In the genomic region with DNA sequence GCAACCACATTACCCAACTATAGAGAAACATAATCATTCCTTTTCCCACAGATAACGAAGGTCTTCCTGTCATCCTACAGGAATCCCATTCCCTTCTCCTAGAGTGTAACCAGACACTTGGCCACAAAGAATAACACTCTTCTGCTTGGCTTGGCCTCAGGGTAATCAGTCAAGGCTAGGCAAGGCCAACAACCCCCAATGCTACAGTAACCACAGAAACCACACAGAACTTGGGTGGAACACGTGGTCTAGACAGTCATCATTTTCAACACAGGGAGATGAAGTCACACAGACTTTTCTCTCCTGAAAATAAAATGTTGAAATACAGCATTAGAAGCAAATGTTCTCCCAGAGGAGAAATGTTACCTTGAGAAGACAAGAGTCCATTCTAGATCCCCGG, we compare ENCODE assay signal across 11 mouse cellular contexts.
A peak's percentile ranks its signal among the peaks of the same experiment; 100 is the strongest.
DNase-seq lines count a peak whose midpoint lies in the region; ATAC-seq and TF ChIP-seq lines count a peak whose summit lies in the region.
"Had no signal": no experiment of that assay in that cellular context is flagged by ENCODE, and none has a peak within 500 bp of the region (broad histone marks: within the 10 kb centered on the region; RNA-seq: fewer than 3 reads in every experiment).

No protein-coding gene starts in this region.

- 68% methylated on average over 3 of the region's 3 CpGs for WGBS in limb, embryonic 14.5 days
- 77% methylated on average over 3 of the region's 3 CpGs for WGBS in limb, embryonic 10.5 days
- 72% methylated on average over 3 of the region's 3 CpGs for WGBS in hindbrain, embryonic 12.5 days

- TF ChIP-seq RAD21 in CH12.LX (IDR thresholded peaks at IDR 0.05; ENCODE audit: low read depth, low read length) = no peak

- ATAC-seq in limb, embryonic 14.5 days (ENCODE audit: low FRiP score, low read depth) = 0 out of 2 replicates have a peak, but pooled peaks have one; percentile 23
- 0 out of 2 replicates have a peak, but pooled peaks have one; percentile 47 for ATAC-seq in megakaryocyte-erythroid progenitor cell, adult 5-6 weeks (replicated peaks; ENCODE audit: low FRiP score, low TSS enrichment, poor library complexity, severe bottlenecking)
- ATAC-seq in hindbrain, embryonic 12.5 days (ENCODE audit: low FRiP score) = no peak

- TF ChIP-seq EP300 in CH12.LX (IDR thresholded peaks at IDR 0.05; ENCODE audit: low read length) = no peak

- DNase-seq in limb, embryonic 14.5 days (ENCODE audit: low spot score) = no peak
- no peak for DNase-seq in limb, embryonic 10.5 days (ENCODE audit: low spot score)
- DNase-seq in CH12.LX (ENCODE audit: extremely low read depth) = peak; percentile 61
- DNase-seq in adrenal gland, postnatal 10 days = peak; percentile 50
- DNase-seq in right cerebral cortex, adult 2 months (ENCODE audit: low spot score in 2 of 2) = no peak
- DNase-seq: cerebellum, adult 2 months; lung, embryonic 14.5 days had no signal

- no peaks in the 10 kb centered on the region for H3K36me3 ChIP-seq in limb, embryonic 14.5 days (ENCODE audit: control insufficient read depth, insufficient read depth, low read length)
- H3K36me3 ChIP-seq in limb, embryonic 10.5 days = no peaks in the 10 kb centered on the region
- no peaks in the 10 kb centered on the region for H3K36me3 ChIP-seq in CH12.LX (replicated peaks in 1 of 2; ENCODE audit: control insufficient read depth in 1 of 2, insufficient read depth in 1 of 2, low read length in 1 of 2)
- H3K36me3 ChIP-seq in hindbrain, embryonic 12.5 days = no peaks in the 10 kb centered on the region
- H3K36me3 ChIP-seq: forebrain, embryonic 10.5 days; hindbrain, embryonic 15.5 days had no signal

- dilution Hi-C loops in CH12.LX (cut with MboI; ENCODE audit: extremely low pct_ligation_motif_present, extremely low pct_unique_long_range_greater_than_20kb, low sequenced_read_pairs) = no loop called here

- H3K4me3 ChIP-seq in limb, embryonic 14.5 days (replicated peaks; ENCODE audit: low read length) = no peak overlapping the region
- H3K4me3 ChIP-seq in limb, embryonic 10.5 days = no peak overlapping the region
- no peak overlapping the region for H3K4me3 ChIP-seq in CH12.LX (replicated peaks in 1 of 3; ENCODE audit: low read depth in 2 of 3, low read length in 2 of 3, poor library complexity in 1 of 3)
- no peak overlapping the region for H3K4me3 ChIP-seq in hindbrain, embryonic 12.5 days
- H3K4me3 ChIP-seq: forebrain, embryonic 10.5 days; hindbrain, embryonic 15.5 days had no signal

- no peaks in the 10 kb centered on the region for H3K9me3 ChIP-seq in limb, embryonic 14.5 days (ENCODE audit: control insufficient read depth, low read length)
- no peaks in the 10 kb centered on the region for H3K9me3 ChIP-seq in limb, embryonic 10.5 days (replicated peaks)
- H3K9me3 ChIP-seq in CH12.LX (replicated peaks; ENCODE audit: low read length) = no peaks in the 10 kb centered on the region
- H3K9me3 ChIP-seq in hindbrain, embryonic 12.5 days (replicated peaks) = no peaks in the 10 kb centered on the region
- H3K9me3 ChIP-seq: forebrain, embryonic 10.5 days; hindbrain, embryonic 15.5 days had no signal

- no peak for TF ChIP-seq POLR2A in limb, embryonic 14.5 days (IDR thresholded peaks at IDR 0.05; ENCODE audit: borderline replicate concordance, extremely low read depth, insufficient read depth, insufficient read length)
- no peak for TF ChIP-seq POLR2A in CH12.LX (IDR thresholded peaks at IDR 0.05; ENCODE audit: low read depth, low read length)

- no peak overlapping the region for H3K27ac ChIP-seq in limb, embryonic 14.5 days (replicated peaks; ENCODE audit: low read depth, low read length)
- H3K27ac ChIP-seq in limb, embryonic 10.5 days = no peak overlapping the region
- no peak overlapping the region for H3K27ac ChIP-seq in CH12.LX (ENCODE audit: insufficient read depth, low read depth)
- no peak overlapping the region for H3K27ac ChIP-seq in hindbrain, embryonic 12.5 days
- H3K27ac ChIP-seq: forebrain, embryonic 10.5 days; hindbrain, embryonic 15.5 days had no signal

- no peaks in the 10 kb centered on the region for H3K4me1 ChIP-seq in limb, embryonic 14.5 days (ENCODE audit: control insufficient read depth, insufficient read depth, low read length)
- H3K4me1 ChIP-seq in limb, embryonic 10.5 days = no peaks in the 10 kb centered on the region
- H3K4me1 ChIP-seq in CH12.LX (ENCODE audit: control insufficient read depth in 1 of 2, insufficient read depth in 2 of 2) = peaks cover 2 to 12% of the 10 kb centered on the region in 2 experiments; a peak in 2 of 4 replicates
- H3K4me1 ChIP-seq in hindbrain, embryonic 12.5 days = no peaks in the 10 kb centered on the region
- H3K4me1 ChIP-seq: forebrain, embryonic 10.5 days; hindbrain, embryonic 15.5 days had no signal

- H3K9ac ChIP-seq in limb, embryonic 14.5 days (ENCODE audit: low read depth, low read length, severe bottlenecking) = no peak overlapping the region
- no peak overlapping the region for H3K9ac ChIP-seq in CH12.LX (ENCODE audit: insufficient read depth, low read depth)
- no peak overlapping the region for H3K9ac ChIP-seq in hindbrain, embryonic 12.5 days
- H3K9ac ChIP-seq: hindbrain, embryonic 15.5 days; lung, embryonic 14.5 days had no signal

- H3K4me2 ChIP-seq in limb, embryonic 14.5 days (replicated peaks; ENCODE audit: low read depth, low read length, severe bottlenecking) = no peak overlapping the region
- no peak overlapping the region for H3K4me2 ChIP-seq in CH12.LX (ENCODE audit: insufficient read depth, low read depth, poor library complexity, severe bottlenecking)
- H3K4me2 ChIP-seq in hindbrain, embryonic 12.5 days (replicated peaks) = no peak overlapping the region
- H3K4me2 ChIP-seq: hindbrain, embryonic 15.5 days; lung, embryonic 14.5 days had no signal

- no peaks in the 10 kb centered on the region for H3K79me2 ChIP-seq in CH12.LX (replicated peaks; ENCODE audit: control insufficient read depth, extremely low read depth, insufficient read depth, poor library complexity, severe bottlenecking)

- in situ Hi-C loops in CH12.LX (cut with MboI; ENCODE audit: low pct_ligation_motif_present, low pct_unique_long_range_greater_than_20kb, low sequenced_read_pairs) = no loop called here

- no peaks in the 10 kb centered on the region for H3K27me3 ChIP-seq in limb, embryonic 14.5 days (ENCODE audit: control insufficient read depth, insufficient read depth, low read length)
- H3K27me3 ChIP-seq in limb, embryonic 10.5 days (ENCODE audit: low read depth, poor library complexity, severe bottlenecking) = no peaks in the 10 kb centered on the region
- H3K27me3 ChIP-seq in CH12.LX (replicated peaks) = no peaks in the 10 kb centered on the region
- H3K27me3 ChIP-seq in hindbrain, embryonic 12.5 days = no peaks in the 10 kb centered on the region
- H3K27me3 ChIP-seq: hindbrain, embryonic 15.5 days had no signal

- TF ChIP-seq CTCF in CH12.LX (conservative IDR thresholded peaks at IDR 0.05 in 1 of 2, IDR thresholded peaks at IDR 0.05 in 1 of 2; ENCODE audit: low read depth in 2 of 2, low read length in 2 of 2) = no peak

TF ChIP-seq in CH12.LX, 34 proteins besides CTCF, POLR2A, EP300 and RAD21:
- TF ChIP-seq GABPA (IDR thresholded peaks at IDR 0.05; ENCODE audit: insufficient replicate concordance, low read depth, low read length) (no peak), USF2 (conservative IDR thresholded peaks at IDR 0.05; ENCODE audit: low read depth, low read length) (peak; percentile 66), MAZ (IDR thresholded peaks at IDR 0.05; ENCODE audit: low read depth, low read length) (no peak), USF1 (IDR thresholded peaks at IDR 0.05; ENCODE audit: low read depth, low read length) (peak; percentile 67), MYC (IDR thresholded peaks at IDR 0.05; ENCODE audit: low read depth, low read length) (peak; percentile 73), MAX (IDR thresholded peaks at IDR 0.05; ENCODE audit: low read length) (peak; percentile 94), POLR2AphosphoS2 (IDR thresholded peaks at IDR 0.05; ENCODE audit: low read depth, low read length) (no peak), BHLHE40 (IDR thresholded peaks at IDR 0.05; ENCODE audit: low read depth, low read length) (no peak)

Comparison
In these comparisons a context has a peak if more than half of its experiments do, and no peak if none do; other contexts are left out.
1. DNase-seq: peak in CH12.LX (single experiment) and adrenal gland, postnatal 10 days (single experiment); none in limb, embryonic 14.5 days (single experiment), limb, embryonic 10.5 days (single experiment) and right cerebral cortex, adult 2 months (0 of 2).